Mouse (Mus musculus): ENCODE measurements around the gene Gab1. TPM values are rescaled to one million over a fixed set of nuclear protein-coding genes. Genes with fewer than 3 reads are reported as not detected.

Gab1 gene
- polyA plus RNA-seq, 1 experiment from 2014 or later: 24.8 TPM

DNA sequence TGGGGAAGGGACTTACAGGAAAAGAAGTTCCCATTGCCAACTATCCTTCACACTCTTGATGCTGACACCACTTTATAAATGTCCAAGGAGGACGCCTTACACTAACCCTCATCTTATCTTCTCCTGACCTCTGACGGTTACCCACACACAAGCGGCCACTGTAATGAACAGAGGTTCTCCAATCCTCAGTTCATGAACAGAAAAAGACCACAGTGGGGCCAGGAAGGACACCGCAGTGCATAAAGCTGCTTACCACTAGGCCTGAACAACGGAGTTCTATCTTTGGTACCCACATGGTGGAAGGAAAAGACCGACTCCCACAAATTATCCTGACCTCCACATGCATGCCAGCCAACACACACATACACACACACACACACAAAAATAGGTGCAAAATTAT lies 28.7 kb downstream of the Gab1 start:
- DNase-seq (ENCODE audit: low spot score): no peak
- H3K27me3 ChIP-seq (ENCODE audit: insufficient read depth, poor library complexity, severe bottlenecking): no peaks in the 10 kb centered on the region
- peaks cover 3% of the 10 kb centered on the region; the same call in 1 of the 2 replicates for H3K36me3 ChIP-seq
- peaks cover 66% of the 10 kb centered on the region for H3K4me1 ChIP-seq
- H3K9me3 ChIP-seq: no peaks in the 10 kb centered on the region
- WGBS: 42% methylated on average over 6 of the region's 6 CpGs
- no peak overlapping the region for H3K4me3 ChIP-seq
- H3K27ac ChIP-seq: peak overlapping the region; percentile 56

DNA sequence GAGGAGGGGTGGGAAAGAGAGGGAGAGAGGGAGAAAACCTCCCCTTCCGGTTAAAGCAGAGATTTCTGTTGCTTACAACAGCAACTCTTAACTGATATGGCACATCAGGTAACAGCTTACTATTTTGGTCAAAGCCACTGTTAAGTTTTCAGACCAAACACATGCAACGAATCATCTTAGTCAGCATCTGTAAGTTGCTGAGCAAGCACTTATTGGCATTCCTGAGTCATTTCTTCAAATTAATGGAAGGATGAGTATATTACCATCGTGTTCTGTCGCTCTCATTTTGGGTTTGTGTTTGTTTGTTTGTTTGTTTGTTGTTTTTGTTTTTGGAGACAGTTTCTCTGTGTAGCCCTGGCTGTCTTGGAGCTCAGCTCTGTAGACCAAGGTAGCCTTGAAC lies 30.3 kb downstream of the Gab1 start:
- Histone ChIP-seq H3K27ac (peak overlapping the region; percentile 59; the same call in 1 of the 2 replicates), H3K4me3 (no peak overlapping the region), H3K9me3 (no peaks in the 10 kb centered on the region), H3K36me3 (peaks cover 3% of the 10 kb centered on the region; the same call in 1 of the 2 replicates), H3K4me1 (peaks cover 73% of the 10 kb centered on the region), H3K27me3 (ENCODE audit: insufficient read depth, poor library complexity, severe bottlenecking) (no peaks in the 10 kb centered on the region)
- WGBS: 76% methylated on average over 4 of the region's 4 CpGs
- DNase-seq (ENCODE audit: low spot score): no peak

DNA sequence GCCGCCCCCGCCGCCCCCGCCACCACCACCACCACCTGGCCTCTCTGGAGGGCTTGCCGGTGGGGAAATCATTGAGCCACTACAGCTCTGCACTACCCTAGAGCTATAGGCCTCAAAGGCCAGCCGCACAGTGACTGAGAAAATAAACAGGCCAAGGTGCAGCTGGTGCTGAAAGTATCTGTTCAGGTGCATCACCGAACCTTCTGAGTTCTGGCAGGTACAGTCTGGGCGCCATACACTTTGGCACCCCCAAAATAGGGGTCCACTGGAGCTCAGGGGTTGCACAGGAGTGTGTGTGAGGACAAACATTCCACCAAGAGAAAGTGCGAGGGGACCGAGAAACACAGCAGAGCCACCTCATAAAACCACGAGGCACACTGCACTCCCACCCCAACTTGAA lies 31.7 kb downstream of the Gab1 start:
- no peak for DNase-seq (ENCODE audit: low spot score)
- peaks cover 72% of the 10 kb centered on the region for H3K4me1 ChIP-seq
- H3K4me3 ChIP-seq: no peak overlapping the region
- H3K9me3 ChIP-seq: no peaks in the 10 kb centered on the region
- peak overlapping the region; percentile 43; the same call in 1 of the 2 replicates for H3K27ac ChIP-seq
- no peaks in the 10 kb centered on the region for H3K27me3 ChIP-seq (ENCODE audit: insufficient read depth, poor library complexity, severe bottlenecking)
- H3K36me3 ChIP-seq: peaks cover 3% of the 10 kb centered on the region; the same call in 1 of the 2 replicates
- WGBS: 80% methylated on average over 11 of the region's 11 CpGs

GRCm38 (mm10) chr8:80847912-80848311 lies 32.4 kb downstream of the Gab1 start:
- no peaks in the 10 kb centered on the region for H3K9me3 ChIP-seq
- peaks cover 69% of the 10 kb centered on the region for H3K4me1 ChIP-seq
- H3K27ac ChIP-seq: peak overlapping the region; percentile 37; the same call in 1 of the 2 replicates
- no peak for DNase-seq (ENCODE audit: low spot score)
- H3K27me3 ChIP-seq (ENCODE audit: insufficient read depth, poor library complexity, severe bottlenecking): no peaks in the 10 kb centered on the region
- peaks cover 3% of the 10 kb centered on the region; the same call in 1 of the 2 replicates for H3K36me3 ChIP-seq
- WGBS: 80% methylated on average over 9 of the region's 9 CpGs
- no peak overlapping the region for H3K4me3 ChIP-seq

DNA sequence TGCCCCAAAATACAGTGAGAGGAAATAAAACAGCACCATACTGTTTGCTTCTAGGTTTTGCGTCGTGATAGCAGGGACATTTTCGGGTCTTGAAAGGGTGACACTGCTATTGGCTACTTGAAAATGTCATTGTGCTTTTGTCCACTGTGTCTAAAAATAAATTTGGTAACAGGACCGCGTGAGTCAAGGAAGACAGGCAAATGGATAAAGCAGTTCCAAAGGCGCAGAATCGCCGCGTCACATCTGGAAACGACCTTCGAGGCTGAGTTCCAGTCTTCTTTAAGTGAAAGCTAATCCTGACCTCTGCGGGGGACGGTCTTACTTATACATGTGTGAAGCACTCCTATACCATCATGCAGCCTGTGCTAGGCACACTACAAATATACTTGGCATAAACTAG lies 35.0 kb downstream of the Gab1 start:
- H3K4me1 ChIP-seq: peaks cover 69% of the 10 kb centered on the region
- no peak overlapping the region for H3K4me3 ChIP-seq
- 48% methylated on average over 13 of the region's 13 CpGs for WGBS
- DNase-seq (ENCODE audit: low spot score): no peak
- H3K27ac ChIP-seq: peak overlapping the region; percentile 85
- H3K36me3 ChIP-seq: peaks cover 8% of the 10 kb centered on the region
- H3K9me3 ChIP-seq: no peaks in the 10 kb centered on the region
- H3K27me3 ChIP-seq (ENCODE audit: insufficient read depth, poor library complexity, severe bottlenecking): no peaks in the 10 kb centered on the region

- no peak overlapping the region for H3K4me3 ChIP-seq
- H3K36me3 ChIP-seq: peaks cover 8% of the 10 kb centered on the region; the same call in 1 of the 2 replicates
- DNase-seq (ENCODE audit: low spot score): no peak
- H3K27me3 ChIP-seq (ENCODE audit: insufficient read depth, poor library complexity, severe bottlenecking): no peaks in the 10 kb centered on the region
- 64% methylated on average over 9 of the region's 9 CpGs for WGBS
- H3K4me1 ChIP-seq: peaks cover 57% of the 10 kb centered on the region
- no peaks in the 10 kb centered on the region for H3K9me3 ChIP-seq
- peak overlapping the region; percentile 77 for H3K27ac ChIP-seq
Observed at GRCm38 (mm10) chr8:80843744-80844434, 36.4 kb downstream of the Gab1 start.

DNA sequence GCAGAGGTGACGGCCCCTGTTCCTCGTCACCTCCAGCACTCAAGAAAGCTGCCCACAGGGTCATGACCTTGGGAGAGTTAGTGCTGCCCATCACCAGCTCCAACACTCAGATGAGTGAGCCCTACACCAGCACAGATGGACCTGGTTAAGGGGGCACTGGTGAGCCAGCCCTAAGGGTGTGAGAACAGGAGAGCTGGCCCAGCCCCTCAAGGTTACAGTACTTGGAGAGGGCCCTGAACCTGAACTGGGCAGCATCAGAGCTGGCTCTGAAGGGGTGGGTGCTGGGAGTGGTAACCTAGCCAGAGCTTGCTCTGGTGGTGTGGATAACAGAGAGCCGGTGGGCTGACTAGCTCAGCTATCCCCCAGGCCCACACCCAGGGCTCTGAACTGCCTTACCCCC lies 37.8 kb downstream of the Gab1 start:
- Histone ChIP-seq H3K4me3 (no peak overlapping the region), H3K4me1 (peaks cover 57% of the 10 kb centered on the region), H3K36me3 (peaks cover 8% of the 10 kb centered on the region; the same call in 1 of the 2 replicates), H3K27me3 (ENCODE audit: insufficient read depth, poor library complexity, severe bottlenecking) (no peaks in the 10 kb centered on the region), H3K27ac (peak overlapping the region; percentile 62), H3K9me3 (no peaks in the 10 kb centered on the region)
- WGBS: 64% methylated on average over 3 of the region's 3 CpGs
- no peak for DNase-seq (ENCODE audit: low spot score)

DNA sequence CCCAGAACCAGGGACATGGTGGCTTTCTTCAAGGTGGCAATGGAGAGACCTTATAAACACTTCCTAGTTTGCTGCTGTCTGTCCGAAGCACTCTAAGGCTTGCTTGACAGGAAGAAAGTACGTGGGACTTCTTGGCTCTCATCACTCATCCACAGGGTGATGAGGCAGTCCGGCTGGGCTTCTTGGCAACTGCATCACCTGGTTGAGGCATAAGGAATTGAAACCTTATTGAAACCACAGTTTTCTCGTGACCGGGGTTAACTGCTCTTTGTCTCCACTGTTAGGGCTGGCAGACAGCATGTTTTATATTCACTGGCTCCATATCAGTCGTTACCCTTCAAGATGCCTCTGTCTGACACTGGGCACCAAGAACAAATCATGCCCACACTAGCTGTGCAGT lies 40.2 kb downstream of the Gab1 start:
- 90% methylated on average over 6 of the region's 6 CpGs for WGBS
- H3K27me3 ChIP-seq (ENCODE audit: insufficient read depth, poor library complexity, severe bottlenecking): no peaks in the 10 kb centered on the region
- H3K36me3 ChIP-seq: peaks cover 8% of the 10 kb centered on the region; the same call in 1 of the 2 replicates
- no peaks in the 10 kb centered on the region for H3K9me3 ChIP-seq
- no peak overlapping the region for H3K4me3 ChIP-seq
- DNase-seq (ENCODE audit: low spot score): no peak
- no peak overlapping the region for H3K27ac ChIP-seq
- H3K4me1 ChIP-seq: peaks cover 55% of the 10 kb centered on the region

DNA sequence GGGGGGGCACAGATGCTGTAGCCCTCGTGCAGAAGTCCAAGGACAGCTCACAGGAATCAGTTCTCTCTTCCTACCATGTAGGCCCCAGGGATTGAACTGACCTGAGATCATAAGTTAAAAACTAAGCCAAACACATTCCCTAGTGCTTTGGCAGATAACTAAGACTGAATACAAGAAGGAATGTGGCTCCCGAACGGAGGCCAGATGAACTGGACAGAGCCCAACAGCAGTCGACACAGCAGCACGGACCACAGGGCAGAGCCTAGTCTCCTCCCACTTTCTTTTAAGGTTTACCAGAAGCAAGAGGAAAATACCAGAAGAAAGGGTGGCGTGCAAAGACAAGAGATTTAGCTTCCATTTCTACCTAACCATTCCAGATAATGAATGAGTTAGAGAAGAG lies 42.1 kb downstream of the Gab1 start:
- Histone ChIP-seq H3K4me1 (peaks cover 58% of the 10 kb centered on the region), H3K9me3 (no peaks in the 10 kb centered on the region), H3K4me3 (no peak overlapping the region), H3K36me3 (peaks cover 8% of the 10 kb centered on the region; the same call in 1 of the 2 replicates), H3K27ac (0 out of 2 replicates have a peak overlapping the region, but pooled peaks have one; percentile 22), H3K27me3 (ENCODE audit: insufficient read depth, poor library complexity, severe bottlenecking) (no peaks in the 10 kb centered on the region)
- WGBS: 29% methylated on average over 6 of the region's 6 CpGs
- DNase-seq (ENCODE audit: low spot score): no peak

DNA sequence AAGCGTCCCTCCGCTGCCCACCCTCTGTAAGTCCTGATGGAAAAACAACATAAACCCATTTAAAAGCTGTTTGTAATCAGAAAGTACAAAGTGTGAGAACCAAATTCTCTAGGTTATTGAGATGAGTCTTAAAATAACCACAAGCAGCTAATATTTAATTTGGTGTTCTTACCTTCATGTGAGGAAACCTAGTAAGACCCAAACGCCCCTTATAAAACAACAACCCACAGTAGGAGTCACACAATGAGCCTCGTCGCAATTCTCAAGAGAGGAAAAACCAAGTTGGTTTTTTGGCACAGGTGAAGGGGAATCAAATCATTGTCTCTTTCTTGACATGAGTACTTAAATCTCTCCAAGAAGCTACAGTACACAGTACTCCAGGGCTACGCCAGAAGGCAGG lies 44.9 kb downstream of the Gab1 start:
- Histone ChIP-seq H3K27me3 (ENCODE audit: insufficient read depth, poor library complexity, severe bottlenecking) (no peaks in the 10 kb centered on the region), H3K36me3 (0 out of 2 replicates have a peak, but pooled peaks cover 2% of the 10 kb centered on the region), H3K9me3 (no peaks in the 10 kb centered on the region), H3K27ac (no peak overlapping the region), H3K4me1 (peaks cover 53% of the 10 kb centered on the region), H3K4me3 (no peak overlapping the region)
- WGBS: 91% methylated on average over 6 of the region's 6 CpGs
- no peak for DNase-seq (ENCODE audit: low spot score)

GRCm38 (mm10) chr8:80834443-80834842 lies 45.9 kb downstream of the Gab1 start:
- WGBS: 78% methylated on average over 4 of the region's 4 CpGs
- Histone ChIP-seq H3K9me3 (no peaks in the 10 kb centered on the region), H3K27ac (no peak overlapping the region; the same call in 1 of the 2 replicates), H3K36me3 (no peaks in the 10 kb centered on the region), H3K4me1 (peaks cover 57% of the 10 kb centered on the region), H3K27me3 (ENCODE audit: insufficient read depth, poor library complexity, severe bottlenecking) (no peaks in the 10 kb centered on the region), H3K4me3 (no peak overlapping the region)
- no peak for DNase-seq (ENCODE audit: low spot score)

DNA sequence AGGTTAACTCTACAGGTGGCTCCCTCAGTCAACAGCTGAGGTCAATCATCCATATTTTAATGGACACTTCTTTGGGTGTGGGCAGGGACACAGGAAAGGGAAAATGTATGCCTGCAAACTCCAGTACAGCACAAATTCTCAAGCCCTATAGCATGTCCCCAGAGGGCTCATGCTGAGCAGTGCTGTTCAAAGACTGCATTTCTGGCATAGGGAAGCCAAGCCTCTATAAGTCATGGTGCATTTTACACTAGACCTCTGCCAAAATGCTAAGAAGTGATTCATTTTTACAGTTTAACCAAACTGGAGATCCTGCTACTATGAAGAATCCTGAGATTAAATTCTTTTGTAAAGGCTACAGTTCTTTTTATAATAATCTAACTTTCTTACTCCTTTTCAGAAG lies 47.8 kb downstream of the Gab1 start:
- Histone ChIP-seq H3K27ac (no peak overlapping the region), H3K36me3 (no peaks in the 10 kb centered on the region), H3K9me3 (no peaks in the 10 kb centered on the region), H3K4me3 (no peak overlapping the region), H3K4me1 (peaks cover 50% of the 10 kb centered on the region), H3K27me3 (ENCODE audit: insufficient read depth, poor library complexity, severe bottlenecking) (no peaks in the 10 kb centered on the region)
- no peak for DNase-seq (ENCODE audit: low spot score)

DNA sequence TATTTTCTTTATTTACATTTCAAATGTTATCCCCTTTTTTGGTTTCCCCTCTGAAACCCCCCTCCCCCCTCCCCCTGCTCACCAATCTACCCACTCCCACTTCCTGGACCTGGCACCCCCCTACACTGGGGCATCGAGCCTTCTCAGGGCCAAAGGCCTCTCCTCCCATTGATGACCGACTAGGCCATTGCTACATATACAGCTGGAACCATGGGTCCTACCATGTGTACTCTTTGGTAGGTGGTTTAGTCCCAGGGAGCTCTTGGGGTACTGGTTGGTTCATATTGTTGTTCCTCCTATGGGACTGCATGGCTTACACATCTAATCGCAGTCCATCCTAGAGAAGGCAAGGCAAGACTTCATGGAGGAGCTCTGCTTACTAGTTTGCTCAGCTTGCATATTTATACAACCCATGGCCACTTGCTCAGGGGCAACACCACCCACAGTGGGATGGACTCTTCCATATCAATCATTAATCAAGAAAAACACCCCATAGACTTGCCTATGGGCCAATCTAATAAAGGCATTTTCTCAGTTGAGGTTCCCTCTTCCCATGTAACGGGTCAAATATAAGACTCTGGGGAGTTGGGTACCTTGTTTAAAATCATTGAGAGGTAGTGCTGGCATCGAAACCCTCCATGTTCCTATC lies 48.3 kb downstream of the Gab1 start:
- Histone ChIP-seq H3K27ac (no peak overlapping the region), H3K36me3 (no peaks in the 10 kb centered on the region), H3K4me1 (peaks cover 49% of the 10 kb centered on the region), H3K9me3 (no peaks in the 10 kb centered on the region), H3K4me3 (no peak overlapping the region), H3K27me3 (ENCODE audit: insufficient read depth, poor library complexity, severe bottlenecking) (no peaks in the 10 kb centered on the region)
- DNase-seq (ENCODE audit: low spot score): no peak
- WGBS: 89% methylated on average over 5 of the region's 5 CpGs
